Mouse (Mus musculus): ENCODE results near the gene Ralgapa1.

The Ralgapa1 gene

DNA sequence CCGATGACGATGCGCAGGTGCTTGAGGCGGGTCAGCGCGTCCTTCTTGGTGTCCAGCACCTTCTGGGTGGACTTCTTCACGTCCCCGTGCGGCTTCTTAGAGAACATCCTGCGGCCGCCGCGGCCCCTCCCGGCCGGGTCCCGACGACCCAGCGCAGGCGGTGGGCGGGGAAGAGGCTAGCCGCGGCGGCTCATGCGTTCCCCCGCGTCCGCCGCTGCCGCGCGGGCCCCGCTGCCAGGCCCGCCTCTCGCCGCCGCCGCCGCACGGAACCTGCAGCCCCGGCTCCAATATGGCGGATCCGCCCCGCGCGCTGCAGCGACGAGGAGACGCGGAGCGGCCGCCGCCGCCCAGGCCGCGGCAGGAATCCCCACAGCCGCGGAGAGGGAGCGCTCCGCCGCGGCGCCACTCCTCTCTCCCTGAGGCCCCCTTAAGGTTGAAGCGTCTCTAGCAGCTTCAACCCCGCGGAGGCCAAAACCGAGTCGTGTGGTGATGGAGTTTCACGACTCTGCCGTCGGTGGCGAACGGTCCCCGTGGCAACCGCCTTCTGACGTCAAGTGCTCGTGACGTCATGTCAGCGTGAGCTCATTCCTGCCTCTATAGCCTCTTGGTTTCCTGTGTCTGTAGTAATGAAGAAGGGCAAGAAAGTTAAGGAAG, at the start of gene Ralgapa1:
TSS of gene Ralgapa1 (minus strand) at position 507 of the 654 bp plus-strand sequence.
- peak; percentile 92 for DNase-seq (ENCODE audit: extremely low read depth, insufficient read length, low spot score)

DNA sequence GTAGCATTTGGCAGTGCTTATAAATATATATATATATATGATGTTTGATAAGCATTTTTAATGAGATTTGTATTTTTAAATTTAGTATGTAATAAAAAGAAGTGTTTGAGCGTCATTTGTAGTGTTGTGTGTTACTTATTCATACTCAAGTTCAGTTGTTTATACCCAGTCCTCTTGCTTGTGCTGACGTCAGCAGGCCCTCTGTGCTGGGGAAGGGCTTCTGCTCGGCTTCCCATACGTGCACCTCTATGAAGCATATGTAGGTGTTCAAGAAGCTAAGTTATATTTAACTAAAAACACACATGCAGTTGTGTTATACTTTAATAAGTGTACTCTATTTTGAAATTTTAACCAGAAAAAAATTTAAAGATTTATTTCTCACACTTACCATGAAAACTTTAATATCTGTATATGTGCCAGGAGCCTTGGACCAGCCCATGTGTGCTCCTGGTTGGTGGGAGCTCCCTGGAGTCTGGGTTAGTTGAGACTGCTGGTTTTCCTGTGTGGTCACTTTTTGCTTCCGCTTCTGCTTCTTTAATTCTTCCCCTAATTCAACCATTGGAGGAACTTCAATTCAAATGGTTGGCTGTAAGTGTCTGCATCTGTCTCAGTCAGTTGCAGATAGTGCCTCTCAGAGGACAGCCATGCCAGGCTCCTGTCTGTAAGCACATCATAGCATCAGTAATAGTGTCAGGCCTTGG, 48.8 kb upstream of the Ralgapa1 start:
- DNase-seq (ENCODE audit: extremely low read depth, insufficient read length, low spot score), result no peak

DNA sequence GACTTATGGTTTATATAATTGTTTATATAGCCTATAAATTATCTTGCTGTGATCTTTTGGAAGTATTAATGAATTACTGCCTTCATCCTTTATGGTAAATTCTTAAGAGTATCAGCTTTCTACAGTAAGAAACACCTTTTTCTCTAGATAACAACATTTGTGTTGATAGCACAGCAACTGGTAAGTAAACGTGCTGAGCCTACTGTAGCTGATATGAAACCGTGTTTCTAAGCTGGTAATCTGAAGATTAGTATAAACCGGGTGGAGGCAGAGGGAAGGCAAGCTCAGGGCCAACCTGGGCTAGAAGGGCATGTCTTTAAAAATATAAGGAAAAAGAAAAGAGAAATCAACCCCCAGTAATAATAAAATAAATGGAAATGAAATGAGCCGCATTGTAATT, 46.8 kb upstream of the Ralgapa1 start:
- no peak for DNase-seq (ENCODE audit: extremely low read depth, insufficient read length, low spot score)

DNA sequence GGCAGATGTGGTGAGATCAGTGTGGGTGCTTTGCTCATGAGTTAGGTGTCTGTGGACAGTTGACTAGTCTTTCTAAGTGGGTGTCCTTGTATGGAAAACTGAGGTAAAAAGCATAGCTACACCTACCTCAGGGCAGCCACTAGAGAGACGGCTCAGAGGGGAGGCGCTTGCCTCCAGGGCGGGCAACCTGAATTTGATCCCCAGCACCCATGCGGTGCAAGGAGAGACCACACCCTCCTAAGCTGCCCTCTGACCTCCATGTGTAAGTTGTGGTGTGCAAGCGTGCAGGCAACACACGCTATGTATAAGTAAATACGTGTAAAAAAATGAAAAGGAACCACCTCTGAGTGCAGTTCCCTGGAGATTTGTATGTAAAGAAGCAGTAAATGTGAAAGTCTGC, 39.7 kb upstream of the Ralgapa1 start:
- no peak for DNase-seq (ENCODE audit: extremely low read depth, insufficient read length, low spot score)

DNA sequence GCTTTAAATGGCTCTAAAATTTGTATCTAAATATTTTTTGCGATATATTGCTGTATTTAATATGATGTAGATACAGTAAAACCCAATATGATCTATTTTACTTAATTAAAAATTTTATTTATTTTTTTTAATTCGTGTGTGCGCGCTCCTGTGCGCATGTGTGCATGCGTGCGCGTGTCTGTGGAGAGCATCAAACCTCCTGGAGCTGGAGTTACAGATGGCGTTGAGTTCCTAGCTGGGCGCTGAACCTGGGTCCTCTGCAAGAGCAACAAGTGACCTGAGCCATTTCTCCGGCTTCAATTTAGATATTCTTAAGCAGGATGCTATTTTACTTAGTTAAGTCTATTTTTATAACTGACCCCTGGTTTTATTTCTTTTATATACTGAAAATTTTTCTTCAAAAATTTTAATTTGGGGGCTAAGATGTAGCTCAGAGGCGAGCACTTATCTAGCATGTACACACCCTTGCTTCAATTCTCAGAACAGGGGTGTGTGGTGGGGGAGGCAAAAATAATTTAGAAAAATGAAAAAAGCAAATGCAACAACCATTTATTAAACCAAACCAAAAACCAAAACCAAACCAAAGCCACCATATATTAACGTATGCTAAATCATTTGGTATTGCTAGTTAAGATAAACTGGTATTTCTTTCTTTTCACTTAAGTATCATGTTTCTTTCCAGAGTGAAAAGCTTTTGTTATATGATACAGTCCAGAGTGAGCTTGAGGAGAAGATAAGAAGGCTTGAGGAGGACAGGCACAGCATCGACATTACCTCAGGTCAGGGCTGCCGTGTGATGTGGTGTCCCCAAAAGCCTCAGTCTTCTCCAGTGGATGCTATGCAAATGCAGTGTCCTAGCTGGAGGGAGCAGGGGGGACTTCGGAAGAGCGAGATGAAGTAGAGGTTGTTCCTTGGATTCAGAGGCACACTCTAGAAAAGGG, 38.7 kb upstream of the Ralgapa1 start:
- DNase-seq (ENCODE audit: extremely low read depth, insufficient read length, low spot score), result no peak

DNA sequence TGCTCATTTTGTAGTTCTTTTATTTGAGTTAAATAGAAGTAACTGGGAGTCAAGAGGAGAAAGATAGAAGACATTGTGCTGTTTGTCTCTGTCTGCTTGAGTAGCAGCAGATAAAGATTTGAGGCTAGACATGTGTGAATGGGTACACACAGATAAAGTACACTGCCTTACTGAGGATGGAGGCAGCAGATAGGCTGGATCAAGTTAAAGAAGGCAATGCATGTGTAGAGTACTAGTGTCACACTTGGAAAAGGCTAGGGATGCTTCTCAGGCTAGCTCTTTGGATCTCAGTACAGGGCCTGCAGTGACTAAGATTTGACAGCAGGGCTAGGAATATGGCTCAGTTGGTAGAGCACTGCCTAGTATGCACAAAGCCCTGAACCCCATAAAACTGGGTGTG, 29.7 kb upstream of the Ralgapa1 start:
- no peak for DNase-seq (ENCODE audit: extremely low read depth, insufficient read length, low spot score)

DNA sequence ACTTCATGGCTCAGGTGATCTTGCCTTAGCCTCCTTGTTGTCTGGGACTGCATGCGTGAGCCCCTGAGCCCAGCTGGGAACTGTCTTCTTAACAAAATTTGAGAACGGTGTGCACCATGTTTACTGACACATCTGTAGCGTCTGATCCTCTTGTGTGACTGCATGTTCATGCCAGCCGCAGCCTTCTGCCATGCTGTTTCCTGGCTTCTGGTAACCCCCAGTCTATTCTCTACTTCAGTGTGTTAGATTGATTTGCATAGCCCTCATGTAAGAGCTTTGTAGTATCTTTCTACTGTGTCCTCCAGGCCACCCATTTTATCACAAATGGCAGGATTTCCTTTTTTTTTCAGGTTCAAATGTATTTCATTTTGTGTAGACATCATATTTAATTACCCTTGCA, 26.9 kb upstream of the Ralgapa1 start:
- no peak for DNase-seq (ENCODE audit: extremely low read depth, insufficient read length, low spot score)

DNA sequence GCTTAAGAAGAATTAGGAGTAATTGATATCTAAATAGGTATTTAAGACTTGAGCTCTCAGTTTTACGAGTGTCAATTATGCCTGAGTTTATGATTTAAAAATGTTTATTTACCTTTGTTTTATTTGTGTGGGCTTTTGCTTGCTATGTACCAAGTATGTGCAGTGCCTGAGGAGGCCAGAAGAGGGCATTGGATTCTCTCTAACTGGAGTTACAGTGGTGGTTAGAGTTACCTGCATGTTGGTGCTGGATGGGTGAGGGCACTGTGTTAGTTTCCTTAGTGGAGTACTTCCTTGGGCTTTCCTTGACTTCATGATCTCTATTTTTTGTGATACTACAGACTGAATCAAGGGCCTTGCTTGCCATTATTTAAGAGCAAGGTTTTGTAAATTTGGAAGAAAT, 25.8 kb upstream of the Ralgapa1 start:
- no peak for DNase-seq (ENCODE audit: extremely low read depth, insufficient read length, low spot score)

DNA sequence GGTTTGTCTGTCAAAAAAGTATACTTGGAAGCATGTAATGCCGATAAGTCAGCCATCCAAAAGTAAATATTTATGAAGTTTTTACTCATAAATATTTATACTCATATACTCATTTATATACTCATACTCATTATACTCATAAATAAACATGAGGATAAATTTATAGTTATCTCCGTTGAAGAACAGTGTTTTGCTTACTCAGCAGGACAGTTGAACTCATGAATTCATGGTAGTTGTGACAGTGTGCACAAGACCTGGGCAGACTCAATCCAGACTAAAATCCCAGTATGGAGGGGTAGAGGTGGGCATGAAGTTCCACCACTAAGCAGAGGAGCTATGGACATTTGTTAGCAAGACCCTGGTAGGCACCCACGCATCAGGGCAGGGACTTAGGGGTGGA, 16.5 kb upstream of the Ralgapa1 start:
- DNase-seq (ENCODE audit: extremely low read depth, insufficient read length, low spot score), result no peak

DNA sequence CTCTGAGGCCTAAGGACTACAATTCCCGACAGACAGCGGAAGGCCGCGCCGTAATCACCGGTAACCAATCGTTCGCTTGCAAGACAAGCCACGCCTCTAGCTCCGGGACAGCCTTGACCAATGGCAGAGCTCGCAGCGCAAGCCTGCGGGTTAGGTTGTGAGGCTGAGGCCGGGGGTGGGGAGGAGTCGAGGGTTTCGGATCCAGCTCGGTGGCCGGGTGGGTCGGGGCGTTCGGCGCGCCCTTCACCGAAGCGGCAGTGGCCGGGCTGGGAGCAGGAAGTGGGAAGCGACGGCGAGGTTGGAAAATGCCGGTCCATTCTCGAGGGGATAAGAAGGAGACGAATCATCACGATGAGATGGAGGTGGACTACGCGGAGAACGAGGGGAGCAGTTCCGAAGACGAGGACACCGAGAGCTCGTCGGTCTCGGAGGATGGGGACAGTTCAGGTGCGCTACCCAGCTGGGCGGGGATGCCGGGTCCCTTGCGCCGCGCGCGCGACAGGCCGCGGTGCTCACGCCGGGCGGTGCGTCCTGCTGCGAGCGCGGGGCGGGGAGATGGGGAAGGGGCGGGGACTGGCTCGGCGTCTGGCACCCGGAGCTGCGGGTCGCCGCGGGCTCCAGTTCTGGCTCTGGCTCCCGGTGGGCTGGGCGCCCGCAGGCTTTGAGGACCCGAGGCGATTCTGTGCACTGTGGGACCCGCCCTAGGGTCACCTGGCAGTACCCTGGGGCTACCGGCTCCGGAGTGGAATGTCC, 15.4 kb upstream of the Ralgapa1 start, which contains the start of gene Brms1l:
TSS of gene Brms1l (plus strand) at position 126 of the 753 bp plus-strand sequence.
- DNase-seq (ENCODE audit: extremely low read depth, insufficient read length, low spot score), result peak; percentile 94

DNA sequence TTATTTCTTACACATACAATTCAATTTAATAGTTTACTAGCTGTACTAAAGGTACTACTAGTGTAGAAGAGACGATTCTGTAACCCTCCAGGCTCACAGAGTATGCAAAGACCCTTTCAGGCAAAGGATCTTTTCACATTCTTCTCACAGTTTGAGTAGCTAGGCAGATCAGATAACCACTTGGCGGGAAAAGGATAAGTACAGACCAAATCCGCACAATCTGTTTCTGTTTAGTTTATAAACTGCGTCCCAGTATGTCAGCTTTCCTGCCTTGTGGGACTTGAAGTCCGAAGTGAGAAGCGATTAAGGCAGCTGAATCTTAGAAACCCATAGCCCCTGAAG, 14.9 kb upstream of the Ralgapa1 start:
- DNase-seq (ENCODE audit: extremely low read depth, insufficient read length, low spot score), result no peak

DNA sequence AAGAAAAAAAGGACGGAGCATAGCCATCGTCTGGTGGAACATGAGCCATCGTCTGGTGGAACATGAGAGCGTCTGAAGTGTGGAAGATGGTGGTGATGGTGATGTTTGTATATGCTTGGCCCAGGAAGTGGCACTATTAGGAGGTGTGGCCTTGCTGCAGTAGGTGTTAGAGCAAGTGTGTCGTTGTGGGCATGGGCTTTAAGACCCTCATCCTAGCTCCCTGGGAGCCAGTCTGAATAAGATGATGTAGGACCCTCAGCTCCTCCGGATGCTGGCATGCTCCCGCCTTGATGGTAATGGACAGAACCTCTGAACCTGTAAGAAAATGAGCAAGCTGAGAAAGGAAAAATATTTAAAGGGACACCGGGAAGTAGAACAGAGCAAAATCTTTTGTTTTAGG, 13.9 kb upstream of the Ralgapa1 start:
- no peak for DNase-seq (ENCODE audit: extremely low read depth, insufficient read length, low spot score)

DNA sequence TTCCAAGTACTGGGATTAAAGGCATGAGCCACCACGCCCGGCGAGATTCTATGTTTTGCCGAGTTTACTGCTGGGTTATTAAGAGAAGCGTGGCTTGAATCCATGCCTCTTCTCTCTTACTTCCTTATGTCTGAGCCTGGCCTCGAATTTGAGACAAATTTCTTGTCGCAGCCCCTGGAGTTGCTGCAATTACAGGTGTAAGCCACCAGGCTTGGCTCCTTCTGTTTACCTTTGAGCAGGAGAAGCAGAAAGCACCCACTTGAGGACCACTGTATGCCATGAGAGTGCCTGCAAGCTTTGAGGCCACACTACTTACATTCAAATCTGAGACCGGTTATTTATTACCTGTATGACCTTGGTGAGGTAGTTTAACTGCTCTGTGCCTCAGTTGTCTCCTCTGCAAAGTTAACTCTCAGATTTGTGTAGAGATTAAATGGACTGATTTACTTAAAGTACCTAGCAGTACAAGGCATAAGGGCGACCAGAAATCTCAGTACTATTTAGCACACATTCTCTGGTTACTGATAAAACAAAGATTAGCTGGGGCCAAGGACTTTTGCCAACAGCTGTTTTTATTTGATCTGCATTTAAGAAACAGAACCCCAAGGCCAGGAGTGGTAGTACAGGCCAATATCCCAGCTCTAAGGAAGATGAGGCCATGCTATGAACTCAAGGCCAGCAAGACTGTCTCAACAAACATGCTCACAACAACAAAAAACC, 13.1 kb upstream of the Ralgapa1 start:
- no peak for DNase-seq (ENCODE audit: extremely low read depth, insufficient read length, low spot score)

DNA sequence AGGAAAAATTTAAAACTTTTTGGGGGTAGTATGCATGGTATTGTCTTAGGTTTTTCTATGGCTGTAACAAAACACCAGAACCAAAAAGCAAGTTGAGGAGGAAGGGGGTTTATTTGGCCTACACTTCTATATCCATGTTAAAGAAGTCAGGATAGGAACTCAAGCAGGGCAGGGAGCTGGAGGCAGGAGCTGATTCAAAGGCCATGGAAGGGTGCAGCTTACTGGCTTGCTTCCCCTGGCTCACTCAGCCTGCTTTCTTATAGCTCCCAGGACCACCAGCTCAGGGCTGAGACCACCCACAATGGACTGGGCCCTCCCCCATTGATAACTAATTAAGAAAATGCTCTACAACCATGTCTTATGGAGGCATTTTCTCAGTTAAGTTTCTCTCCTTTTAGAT, 12.0 kb upstream of the Ralgapa1 start:
- DNase-seq (ENCODE audit: extremely low read depth, insufficient read length, low spot score), result no peak

DNA sequence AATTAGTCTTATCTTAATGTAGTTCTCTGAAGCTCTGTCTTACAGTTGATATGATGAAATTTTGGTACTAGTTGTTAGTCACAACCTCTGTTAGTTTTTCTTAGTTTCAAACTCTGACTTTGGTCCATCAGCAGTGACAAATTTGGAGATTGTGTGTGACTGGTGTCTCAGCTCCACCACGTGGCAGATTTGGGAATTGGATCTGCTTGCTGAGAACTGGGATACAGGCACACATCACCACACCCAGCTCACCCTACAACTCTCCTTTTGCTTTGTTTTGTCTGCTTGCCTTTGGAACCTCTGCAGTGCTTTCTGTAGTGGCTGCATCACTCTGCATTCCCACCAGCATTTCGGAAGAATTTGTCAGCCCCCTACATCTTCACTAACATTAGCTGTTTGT, 10.1 kb upstream of the Ralgapa1 start:
- peak; percentile 11 for DNase-seq (ENCODE audit: extremely low read depth, insufficient read length, low spot score)

DNA sequence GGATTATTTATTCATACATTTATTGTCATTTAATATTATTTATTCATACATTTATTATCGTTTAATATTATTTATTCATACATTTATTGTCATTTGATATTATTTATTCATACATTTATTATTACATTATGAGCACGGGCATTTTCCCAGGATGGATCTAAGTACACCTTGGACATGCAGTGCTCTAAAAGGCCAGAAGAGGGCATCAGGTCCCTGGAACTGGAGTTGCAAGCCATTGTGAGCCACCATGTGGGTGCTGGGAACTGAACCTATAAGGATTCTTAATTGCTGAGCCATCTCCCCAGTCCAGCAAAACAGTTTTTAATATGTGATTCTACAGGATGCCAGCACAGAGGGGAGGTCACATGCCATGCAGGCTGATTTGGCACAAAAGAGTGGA, 4.6 kb upstream of the Ralgapa1 start:
- no peak for DNase-seq (ENCODE audit: extremely low read depth, insufficient read length, low spot score)

DNA sequence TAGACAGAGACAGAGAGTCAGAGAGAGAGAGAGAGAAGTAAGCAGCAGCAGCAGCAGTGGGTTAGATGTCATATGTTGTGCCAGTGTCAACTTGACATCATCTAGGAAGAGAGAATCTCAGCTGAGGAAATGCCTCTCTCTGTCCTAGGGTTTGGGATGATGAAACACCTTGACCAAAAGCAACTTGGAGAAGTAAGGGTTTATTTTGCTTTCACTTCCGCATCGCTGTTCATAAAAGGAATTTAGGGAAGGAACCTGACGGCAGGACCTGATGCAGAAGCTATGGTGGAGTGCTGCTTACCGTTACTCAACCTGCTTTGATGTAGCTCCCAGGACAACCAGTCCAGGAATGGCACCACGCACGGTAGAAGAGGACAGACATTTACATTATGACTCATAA, 3.1 kb upstream of the Ralgapa1 start:
- no peak for DNase-seq (ENCODE audit: extremely low read depth, insufficient read length, low spot score)

DNA sequence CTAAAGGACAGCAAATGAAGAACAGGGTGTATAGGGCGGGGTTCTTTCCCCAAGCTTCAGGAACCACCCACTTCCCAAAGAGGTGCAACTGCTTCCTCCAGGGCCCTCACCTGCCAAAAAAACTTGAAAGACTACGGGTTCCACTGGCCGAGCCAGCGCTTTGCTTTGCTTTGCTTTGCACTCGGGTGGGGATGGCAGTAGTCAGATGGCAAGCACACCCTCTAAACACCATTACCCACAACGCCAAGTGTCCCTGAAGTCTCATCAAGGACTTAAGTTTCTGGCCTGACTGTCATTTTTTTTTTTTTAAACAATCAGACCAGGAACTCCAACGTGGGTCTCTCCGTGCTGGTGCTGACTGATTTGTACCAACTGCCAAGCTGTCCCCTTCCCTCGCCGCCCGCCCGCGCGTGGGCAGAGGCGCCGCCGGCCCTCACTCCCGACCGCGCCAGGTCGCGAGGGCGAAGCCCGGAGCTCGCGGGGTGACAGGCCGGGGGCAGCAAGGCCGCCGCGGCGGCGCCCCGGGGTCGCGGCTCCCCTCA, 777 bp downstream of the Ralgapa1 start:
- DNase-seq (ENCODE audit: extremely low read depth, insufficient read length, low spot score), result no peak

DNA sequence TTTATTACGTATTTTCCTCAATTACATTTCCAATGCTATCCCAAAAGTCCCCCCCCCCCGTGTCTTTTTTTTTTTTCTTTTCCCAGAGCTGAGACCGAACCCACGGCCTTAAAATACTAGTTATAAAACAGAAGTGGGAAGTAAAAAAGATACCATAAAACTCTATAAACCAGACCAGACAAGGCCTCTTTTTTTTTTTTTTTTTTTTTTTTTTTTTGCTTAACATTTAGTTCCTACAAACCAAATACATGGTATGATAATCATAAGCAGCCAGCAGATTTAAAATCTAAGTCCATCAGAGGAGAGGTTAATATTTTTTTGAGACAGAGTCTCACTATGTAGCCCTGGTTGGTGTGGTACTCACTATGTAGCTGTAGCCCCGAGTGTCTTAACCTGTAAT, 4.5 kb downstream of the Ralgapa1 start:
- DNase-seq (ENCODE audit: extremely low read depth, insufficient read length, low spot score), result no peak

DNA sequence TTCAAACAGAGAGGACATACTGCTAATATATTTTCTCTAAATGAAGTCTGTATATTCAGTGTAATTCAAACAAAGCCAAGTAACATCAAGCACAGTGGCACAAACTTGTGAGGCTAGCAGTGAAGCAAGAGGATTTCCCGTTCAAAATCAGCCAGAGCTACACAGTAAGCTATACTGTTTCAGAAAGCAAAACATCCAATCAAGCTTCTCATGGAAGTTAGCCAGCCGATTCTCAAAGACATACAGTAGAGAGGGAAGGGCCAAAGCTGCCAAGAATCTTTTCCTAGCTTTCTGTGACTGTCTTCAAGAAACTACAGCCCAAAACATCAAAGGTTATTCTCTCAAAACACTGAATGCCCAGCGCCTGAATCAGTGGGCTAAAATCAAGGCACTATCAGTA, 15.9 kb downstream of the Ralgapa1 start:
- DNase-seq (ENCODE audit: extremely low read depth, insufficient read length, low spot score), result no peak
